Mouse (Mus musculus): ENCODE results near the gene Dip2c. TPM values are rescaled to one million over a fixed set of nuclear protein-coding genes. Genes with fewer than 3 reads are reported as not detected.

Dip2c gene
- polyA plus RNA-seq, 1 experiment = 9.3 TPM

DNA sequence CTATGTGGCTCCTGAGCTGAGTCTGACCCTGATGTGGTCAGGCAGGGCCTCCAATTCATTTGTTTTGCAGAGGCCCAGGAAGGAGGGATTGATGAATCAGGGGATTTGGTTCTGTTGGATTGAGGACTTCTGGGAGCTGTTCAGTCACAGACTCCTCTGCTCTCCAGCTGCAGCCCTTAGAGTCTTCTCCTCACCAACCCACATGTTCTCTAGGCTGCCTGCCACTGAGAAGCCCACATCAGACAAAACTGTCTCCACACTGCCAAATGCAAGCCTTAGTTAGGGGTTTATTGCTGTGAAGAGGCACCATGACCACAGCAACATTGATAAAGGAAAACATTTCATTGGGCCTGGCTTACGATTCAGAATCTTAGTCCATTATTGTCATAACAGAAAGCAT lies 387.3 kb downstream of the Dip2c start:
- DNase-seq (ENCODE audit: low read depth) = no peak

DNA sequence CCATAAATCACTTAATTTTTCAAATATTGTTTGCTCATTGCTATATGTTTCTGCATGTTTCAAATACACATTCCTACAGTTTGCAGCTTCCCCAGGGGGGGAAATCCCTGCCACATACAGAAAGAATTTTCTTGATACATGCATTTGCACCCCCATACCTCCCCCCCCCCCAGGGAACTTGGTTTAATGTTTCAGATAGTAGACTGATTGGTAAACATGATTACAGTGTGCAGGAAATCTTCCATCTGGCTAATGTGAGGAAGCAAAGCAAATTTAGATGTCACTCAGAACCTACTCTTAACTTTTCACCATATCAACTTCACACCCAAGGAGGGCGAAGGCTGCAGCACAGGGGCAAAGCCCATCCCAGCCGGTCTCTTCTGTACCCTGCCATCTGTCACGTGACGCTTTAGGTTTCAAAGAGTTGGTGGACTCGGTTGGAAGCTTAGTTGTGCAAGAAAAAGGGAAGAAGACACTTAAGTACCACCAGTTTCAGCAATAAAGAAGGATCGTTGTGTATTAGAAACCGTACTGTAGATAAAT lies 391.7 kb downstream of the Dip2c start:
- no peak for DNase-seq (ENCODE audit: low read depth)

GRCm38 (mm10) chr13:9669246-9669645 lies 392.9 kb downstream of the Dip2c start:
- no peak for DNase-seq (ENCODE audit: low read depth)

DNA sequence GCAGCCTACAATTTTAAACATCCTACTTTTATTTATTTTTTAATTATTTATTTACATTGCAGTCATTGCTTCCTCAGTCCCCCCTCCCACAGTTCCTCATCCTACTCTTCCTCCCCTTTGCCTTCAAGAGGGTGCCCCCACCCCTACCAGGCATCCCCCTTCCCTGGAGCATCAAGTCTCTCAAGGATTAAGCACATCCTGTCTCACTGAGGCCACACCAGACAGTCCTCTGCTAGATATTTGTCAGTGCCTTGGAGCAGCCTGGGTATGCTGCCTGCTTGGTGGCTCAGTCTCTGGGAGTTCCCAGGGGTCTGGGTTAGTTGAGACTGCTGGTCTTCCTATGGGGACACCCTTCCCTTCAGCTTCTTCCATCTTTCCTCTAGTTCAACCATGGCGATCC lies 397.8 kb downstream of the Dip2c start:
- no peak for DNase-seq (ENCODE audit: low read depth)

DNA sequence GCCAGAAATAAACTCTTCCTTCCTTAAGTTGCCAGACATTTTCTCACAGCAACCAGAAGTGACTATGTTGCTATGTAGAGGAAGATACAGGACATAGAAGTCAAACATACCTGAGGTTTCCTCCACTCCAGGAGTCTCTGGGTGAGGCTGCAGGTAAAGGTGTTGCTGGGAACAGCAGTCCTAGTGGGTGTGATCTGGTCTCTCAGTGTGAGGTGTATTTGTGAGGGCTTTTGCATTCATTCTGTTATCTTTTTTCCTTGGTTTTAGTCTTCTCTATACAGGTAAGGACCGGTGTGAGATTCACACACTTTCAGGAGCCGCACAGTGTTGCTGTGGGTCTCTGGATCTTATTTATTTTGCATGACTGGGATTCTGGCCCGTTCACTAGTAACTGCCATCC lies 405.2 kb downstream of the Dip2c start:
- DNase-seq (ENCODE audit: low read depth) = no peak

- DNase-seq (ENCODE audit: low read depth) = no peak
These were observed 407.0 kb downstream of the Dip2c start for GRCm38 (mm10) chr13:9683280-9683679.

- no peak for DNase-seq (ENCODE audit: low read depth)
These were observed 408.0 kb downstream of the Dip2c start for GRCm38 (mm10) chr13:9684153-9684923.

- no peak for DNase-seq (ENCODE audit: low read depth)
These were observed 409.9 kb downstream of the Dip2c start for GRCm38 (mm10) chr13:9686261-9686660.

GRCm38 (mm10) chr13:9686765-9687164 lies 410.4 kb downstream of the Dip2c start:
- no peak for DNase-seq (ENCODE audit: low read depth)

GRCm38 (mm10) chr13:9689366-9689765 lies 413.0 kb downstream of the Dip2c start:
- no peak for DNase-seq (ENCODE audit: low read depth)

- DNase-seq (ENCODE audit: low read depth) = no peak
These were observed 416.5 kb downstream of the Dip2c start for GRCm38 (mm10) chr13:9692876-9693275.

- DNase-seq (ENCODE audit: low read depth) = no peak
These were observed 418.3 kb downstream of the Dip2c start for GRCm38 (mm10) chr13:9694651-9695050.

GRCm38 (mm10) chr13:9695403-9695802 lies 419.1 kb downstream of the Dip2c start:
- no peak for DNase-seq (ENCODE audit: low read depth)

- DNase-seq (ENCODE audit: low read depth) = no peak
These were observed 419.5 kb downstream of the Dip2c start for GRCm38 (mm10) chr13:9695809-9696208.

GRCm38 (mm10) chr13:9697340-9697739 lies 421.0 kb downstream of the Dip2c start:
- DNase-seq (ENCODE audit: low read depth) = no peak

DNA sequence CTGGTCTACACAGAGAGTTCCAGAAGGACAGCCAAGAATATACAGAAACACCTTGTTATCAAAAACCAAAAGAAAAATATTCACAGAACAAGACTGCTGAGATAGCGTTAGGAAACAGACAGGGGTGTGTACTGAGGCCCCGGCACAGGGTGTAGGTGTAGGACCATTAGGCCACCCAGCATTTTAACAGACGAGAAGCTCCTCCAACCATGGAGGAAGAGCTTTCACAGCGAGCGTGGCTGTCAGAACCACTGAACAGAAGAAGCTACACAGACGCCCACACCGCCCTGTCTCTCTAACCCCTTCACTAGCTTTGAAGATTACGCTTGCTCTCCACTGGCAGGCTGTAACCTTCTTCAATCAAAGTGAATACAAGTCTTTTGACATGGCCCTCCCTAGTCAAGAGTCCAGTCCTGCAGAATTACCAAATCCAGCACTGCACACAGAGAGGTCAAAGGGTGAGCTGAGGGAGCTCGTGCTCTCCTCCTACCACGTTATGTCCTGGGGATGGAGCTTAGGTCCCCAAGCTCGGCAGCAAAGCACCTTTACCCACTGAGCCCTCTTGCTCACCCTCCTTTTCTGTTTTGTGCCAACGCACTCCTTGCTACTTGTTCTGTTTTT lies 426.4 kb downstream of the Dip2c start:
- no peak for DNase-seq (ENCODE audit: low read depth)

DNA sequence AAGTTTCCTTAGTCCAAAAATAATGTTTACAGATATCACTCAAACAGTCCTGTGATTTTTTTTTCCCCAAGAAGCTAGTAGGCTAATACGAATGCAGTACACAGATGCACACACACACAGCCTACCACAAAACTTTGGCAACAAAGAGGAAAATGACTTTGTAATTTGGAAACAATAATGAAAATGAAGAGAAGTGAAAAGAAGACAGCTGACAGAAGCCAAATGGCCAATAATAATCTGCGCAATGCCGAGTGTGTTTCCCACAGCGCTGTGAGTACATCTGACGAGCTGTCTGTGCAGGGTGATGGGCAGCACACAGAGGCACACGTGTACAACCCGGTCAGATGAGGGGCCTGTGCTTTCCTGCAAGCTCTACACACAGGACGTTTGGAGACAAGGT lies 430.4 kb downstream of the Dip2c start:
- no peak for DNase-seq (ENCODE audit: low read depth)

DNA sequence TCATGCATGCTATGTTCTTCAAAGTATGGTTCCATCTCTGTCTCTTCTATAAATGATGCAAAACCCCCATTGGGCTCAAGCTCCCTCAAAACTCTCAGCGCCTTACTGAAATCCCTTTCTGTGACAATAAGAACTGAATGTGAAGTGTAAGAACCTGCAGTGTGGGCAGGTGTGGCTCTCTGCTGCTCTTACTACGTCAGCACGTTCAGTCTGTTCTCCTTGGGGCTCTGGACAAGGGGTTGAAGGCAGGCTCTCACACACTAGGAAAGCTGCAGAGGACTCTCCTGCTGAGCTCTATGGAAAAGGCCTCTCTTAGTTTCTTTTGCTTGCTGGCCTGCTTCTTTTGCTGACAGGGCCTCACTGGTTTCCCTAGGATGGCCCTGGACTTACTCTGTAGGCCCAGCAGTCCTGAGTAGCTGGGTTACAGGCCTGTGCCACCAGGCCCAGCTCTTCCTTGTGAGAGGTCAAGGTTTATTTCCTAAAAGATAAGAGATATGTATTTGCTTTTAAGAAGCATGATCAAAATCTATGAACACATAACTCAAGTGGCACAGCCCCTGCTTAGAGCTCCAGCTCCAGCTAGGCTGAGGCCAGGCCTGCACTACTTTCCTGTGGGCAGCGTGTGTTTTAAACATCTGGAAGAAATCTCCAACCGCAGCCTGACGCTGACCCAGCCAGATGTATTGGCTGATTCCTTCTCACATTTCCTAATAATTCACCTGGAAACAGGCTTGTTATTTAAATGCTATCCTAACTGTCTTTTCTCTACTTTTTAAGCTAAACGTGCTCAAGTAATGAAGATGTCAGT lies 432.3 kb downstream of the Dip2c start:
- no peak for DNase-seq (ENCODE audit: low read depth)

GRCm38 (mm10) chr13:9712409-9712808 lies 436.1 kb downstream of the Dip2c start:
- no peak for DNase-seq (ENCODE audit: low read depth)

GRCm38 (mm10) chr13:9712971-9713370 lies 436.6 kb downstream of the Dip2c start:
- DNase-seq (ENCODE audit: low read depth) = no peak

DNA sequence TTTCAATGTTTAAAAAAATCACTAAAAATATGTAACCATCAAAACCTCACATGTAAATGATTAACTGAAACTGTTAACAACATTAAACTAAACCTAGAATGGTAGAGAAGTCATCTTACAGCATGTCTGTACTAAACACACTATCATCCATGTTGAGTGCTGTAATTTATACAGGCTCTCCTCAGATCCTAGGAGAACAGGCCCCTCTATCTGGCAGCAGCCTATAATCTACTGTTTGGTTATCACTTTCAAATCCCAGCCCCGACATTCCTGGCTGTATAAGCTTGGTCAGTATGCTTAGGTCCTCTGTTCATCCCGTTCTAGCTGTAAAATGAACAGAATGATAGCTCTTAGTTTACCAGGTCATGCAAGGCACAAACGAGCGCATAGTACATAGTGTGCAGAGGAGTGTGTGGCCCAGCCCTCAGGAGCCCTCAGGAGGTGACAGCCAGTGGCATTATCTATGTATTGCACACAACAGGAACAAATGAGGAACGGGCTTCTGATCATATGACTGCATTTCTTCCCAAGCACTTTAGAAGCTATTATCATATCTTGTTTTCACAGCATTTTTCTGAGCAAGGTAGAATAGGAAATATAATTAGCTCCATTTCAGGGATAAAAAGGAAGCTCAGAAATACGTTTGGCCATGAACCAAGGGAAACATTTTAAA lies 437.3 kb downstream of the Dip2c start:
- DNase-seq (ENCODE audit: low read depth) = no peak

DNA sequence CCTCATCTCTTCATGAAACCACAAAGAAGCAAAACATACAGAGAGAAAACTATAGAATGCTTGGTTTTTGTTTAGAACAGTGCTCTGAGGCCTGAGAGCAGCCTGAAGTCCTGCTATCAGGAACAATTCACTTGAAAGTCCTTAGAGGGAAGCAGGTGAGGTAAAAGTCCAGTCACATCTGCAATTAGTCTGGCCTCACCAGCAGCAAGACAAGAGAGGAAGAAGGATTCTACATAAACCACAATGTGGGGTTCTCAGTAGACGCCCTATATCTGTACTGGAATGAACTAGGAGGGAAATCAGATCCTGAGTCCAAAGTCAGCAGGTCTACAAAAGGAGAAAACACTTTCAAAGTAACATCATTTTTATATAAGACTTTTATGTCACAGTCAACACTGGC lies 438.9 kb downstream of the Dip2c start:
- DNase-seq (ENCODE audit: low read depth) = no peak

Measured in gonadal fat pad, adult 2 months (tissue).